Mouse (Mus musculus): ENCODE results near the gene Clic4.
A peak's percentile ranks its signal among the peaks of the same experiment; 100 is the strongest.

Gene Clic4

GRCm38 (mm10) chr4:135235546-135235945, 37.1 kb downstream of the Clic4 start:
- no peak for DNase-seq (ENCODE audit: low spot score in 2 of 2)

- DNase-seq (ENCODE audit: low spot score in 2 of 2) = no peak
Measured at GRCm38 (mm10) chr4:135232563-135232962, 40.1 kb downstream of the Clic4 start.

- DNase-seq (ENCODE audit: low spot score in 2 of 2) = no peak
Measured at GRCm38 (mm10) chr4:135231543-135231942, 41.1 kb downstream of the Clic4 start.

GRCm38 (mm10) chr4:135231136-135231535, 41.5 kb downstream of the Clic4 start:
- DNase-seq (ENCODE audit: low spot score in 2 of 2) = no peak

GRCm38 (mm10) chr4:135230661-135231060, 42.0 kb downstream of the Clic4 start:
- no peak for DNase-seq (ENCODE audit: low spot score in 2 of 2)

GRCm38 (mm10) chr4:135229871-135230270, 42.7 kb downstream of the Clic4 start:
- no peak for DNase-seq (ENCODE audit: low spot score in 2 of 2)

- no peak for DNase-seq (ENCODE audit: low spot score in 2 of 2)
Measured at GRCm38 (mm10) chr4:135228136-135228535, 44.5 kb downstream of the Clic4 start.

- DNase-seq (ENCODE audit: low spot score in 2 of 2) = no peak
Measured at GRCm38 (mm10) chr4:135226008-135226667, 46.5 kb downstream of the Clic4 start.

- DNase-seq (ENCODE audit: low spot score in 2 of 2) = no peak
Measured at GRCm38 (mm10) chr4:135223808-135224207, 48.8 kb downstream of the Clic4 start.

- DNase-seq (ENCODE audit: low spot score in 2 of 2) = no peak
Measured at GRCm38 (mm10) chr4:135221632-135222407, 50.8 kb downstream of the Clic4 start.

GRCm38 (mm10) chr4:135220641-135221040, 52.0 kb downstream of the Clic4 start:
- no peak for DNase-seq (ENCODE audit: low spot score in 2 of 2)

GRCm38 (mm10) chr4:135219652-135220051, 53.0 kb downstream of the Clic4 start:
- DNase-seq (ENCODE audit: low spot score in 2 of 2) = peak in 1 of 2 experiments; percentile 73

GRCm38 (mm10) chr4:135209846-135210245, 62.8 kb downstream of the Clic4 start:
- DNase-seq (ENCODE audit: low spot score in 2 of 2) = no peak

GRCm38 (mm10) chr4:135205711-135206600, 66.7 kb downstream of the Clic4 start:
- peak; percentile 76 to 79 for DNase-seq (ENCODE audit: low spot score in 2 of 2)

- DNase-seq (ENCODE audit: low spot score in 2 of 2) = no peak
Measured at GRCm38 (mm10) chr4:135205254-135205653, 67.4 kb downstream of the Clic4 start.

- DNase-seq (ENCODE audit: low spot score in 2 of 2) = no peak
Measured at GRCm38 (mm10) chr4:135204666-135205065, 67.9 kb downstream of the Clic4 start.

GRCm38 (mm10) chr4:135203806-135204560, 68.6 kb downstream of the Clic4 start:
- no peak for DNase-seq (ENCODE audit: low spot score in 2 of 2)

GRCm38 (mm10) chr4:135203279-135203678, 69.3 kb downstream of the Clic4 start:
- peak; percentile 39 to 56 for DNase-seq (ENCODE audit: low spot score in 2 of 2)

- DNase-seq (ENCODE audit: low spot score in 2 of 2) = no peak
Measured at GRCm38 (mm10) chr4:135201771-135202170, 70.8 kb downstream of the Clic4 start.

- DNase-seq (ENCODE audit: low spot score in 2 of 2) = no peak
Measured at GRCm38 (mm10) chr4:135197857-135198256, 74.8 kb downstream of the Clic4 start.

- peak; percentile 16 to 51 for DNase-seq (ENCODE audit: low spot score in 2 of 2)
Measured at GRCm38 (mm10) chr4:135192841-135193240, 79.8 kb downstream of the Clic4 start.
